Mouse (Mus musculus) forebrain, embryonic 14.5 days (tissue): Measurements from ENCODE around the gene Upk1a. TPM values are rescaled to one million over a fixed set of nuclear protein-coding genes. Genes with fewer than 3 reads are reported as not detected.

ENCODE experiments used
- ATAC-seq: fragments of 200-750 bp; cut with Nextera tagmentation; 2 replicates; pipeline ENCODE4 v1.8.0; 2017; ENCODE audit warnings: mild to moderate bottlenecking, moderate library complexity
- DNase-seq: peaks from one replicate; pipeline ENCODE4 v3.0.0-alpha.2; 2015; ENCODE audit warnings: low spot score
- H3K27ac ChIP-seq: fragments of 300-500 bp; sonication (generic); 2 replicates; pipeline ENCODE4 v1.5.1; 2014; ENCODE audit warnings: low read depth, mild to moderate bottlenecking, control low read depth, low read length, moderate library complexity
- H3K27me3 ChIP-seq: fragments of 300-500 bp; sonication (generic); replicated peaks from 2 replicates; pipeline ENCODE4 v1.6.1; 2014; ENCODE audit warnings: low read length, control low read depth, mixed read lengths; ENCODE audit not compliant: control insufficient read depth, insufficient read depth
- H3K36me3 ChIP-seq: fragments of 300-500 bp; sonication (generic); 2 replicates; pipeline ENCODE4 v1.6.1; 2014; ENCODE audit warnings: low read length, control low read depth; ENCODE audit not compliant: control insufficient read depth, insufficient read depth
- H3K4me1 ChIP-seq: fragments of 300-500 bp; sonication (generic); 2 replicates; pipeline ENCODE4 v1.6.1; 2014; ENCODE audit warnings: antibody characterized with exemption, low read length, control low read depth; ENCODE audit not compliant: control insufficient read depth, insufficient read depth
- H3K4me2 ChIP-seq: fragments of 300-500 bp; sonication (generic); 2 replicates; pipeline ENCODE4 v1.6.1; 2014; ENCODE audit warnings: mild to moderate bottlenecking, control low read depth, low read length
- H3K4me3 ChIP-seq: fragments of 300-500 bp; sonication (generic); 2 replicates; pipeline ENCODE4 v1.5.1; 2014; ENCODE audit warnings: low read depth, low read length, control low read depth
- H3K9ac ChIP-seq: fragments of 300-500 bp; sonication (generic); 2 replicates; pipeline ENCODE4 v1.6.1; 2014; ENCODE audit warnings: mild to moderate bottlenecking, low read length, control low read depth, moderate library complexity
- H3K9me3 ChIP-seq: fragments of 300-500 bp; sonication (generic); replicated peaks from 2 replicates; pipeline ENCODE4 v1.6.1; 2016; ENCODE audit warnings: low read length, control low read depth, mixed read lengths; ENCODE audit not compliant: control insufficient read depth
- WGBS: fragments of 180-500 bp; shearing (Covaris S2); extraction: QIAGEN DNeasy Blood & Tissue Kit; methylation state at CpG from one replicate; pipeline ENCODE4 v1.1.7; 2014; 5-methylcytosine and 5-hydroxymethylcytosine counted together
- polyA plus RNA-seq: library from polyadenylated mRNA; unstranded; fragments of >200 nt; fragmentation: Nextera tagmentation; extraction: Ambion mirVana; gene quantifications from 2 replicates; pipeline ENCODE4 v1.2.1, GENCODE M21; 2014

The Upk1a gene
- polyA plus RNA-seq, 1 experiment from 2014 or later = 0.20 TPM

DNA sequence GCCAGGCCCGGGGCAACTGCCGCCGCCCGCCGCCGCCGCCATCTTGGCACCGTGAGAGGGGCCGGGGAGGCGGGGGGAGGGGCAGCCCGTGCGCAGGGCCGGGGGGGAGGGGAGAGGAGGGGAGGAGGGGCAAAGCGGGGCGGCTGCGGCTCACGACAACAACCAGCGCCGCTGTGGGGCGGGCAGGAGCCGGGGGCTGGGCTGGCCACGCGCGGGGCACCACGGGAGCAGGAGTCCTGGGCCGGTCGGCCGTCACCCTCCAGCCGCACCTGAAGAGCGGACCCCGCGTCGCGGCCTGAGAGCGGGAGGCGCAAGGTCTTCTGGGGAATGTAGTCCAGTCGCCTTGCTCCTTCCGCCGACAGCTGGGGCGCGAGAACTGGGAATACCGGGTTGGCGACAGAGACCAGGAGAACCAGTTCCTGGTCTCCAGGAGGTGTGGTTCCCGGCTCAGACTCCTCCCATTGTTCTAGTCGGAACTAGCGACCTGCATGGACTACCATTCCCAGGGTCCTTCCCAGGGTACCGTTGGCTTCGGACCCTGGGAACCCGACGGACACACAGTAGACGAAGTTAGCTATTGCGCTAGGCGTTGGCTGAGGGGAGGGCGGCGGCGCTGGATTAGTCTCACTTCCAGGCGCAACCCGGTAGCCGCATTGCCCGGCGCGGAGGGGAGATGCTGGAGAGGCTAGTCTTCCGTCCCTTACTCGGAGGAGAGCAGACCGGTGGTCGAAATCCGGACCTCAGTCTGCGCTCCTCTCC lies 23.8 kb downstream of the Upk1a start, which contains the start of gene Kmt2b:
TSS of gene Kmt2b (minus strand) at position 51 of the 759 bp plus-strand sequence.
- no peaks in the 10 kb centered on the region for H3K27me3 ChIP-seq
- under 1% methylated on average over 52 of the region's 68 CpGs for WGBS
- peak within 1 kb of the TSS; percentile 98 for H3K4me3 ChIP-seq
- peak; percentile 95 for ATAC-seq
- peaks cover 32% of the 10 kb centered on the region for H3K36me3 ChIP-seq
- peak; percentile 98 for DNase-seq
- H3K9me3 ChIP-seq = no peaks in the 10 kb centered on the region
- peak within 1 kb of the TSS; percentile 97 for H3K9ac ChIP-seq
- peak within 1 kb of the TSS; percentile 92 for H3K27ac ChIP-seq
- peak within 1 kb of the TSS; percentile 95 for H3K4me2 ChIP-seq
- peaks cover 7% of the 10 kb centered on the region for H3K4me1 ChIP-seq

DNA sequence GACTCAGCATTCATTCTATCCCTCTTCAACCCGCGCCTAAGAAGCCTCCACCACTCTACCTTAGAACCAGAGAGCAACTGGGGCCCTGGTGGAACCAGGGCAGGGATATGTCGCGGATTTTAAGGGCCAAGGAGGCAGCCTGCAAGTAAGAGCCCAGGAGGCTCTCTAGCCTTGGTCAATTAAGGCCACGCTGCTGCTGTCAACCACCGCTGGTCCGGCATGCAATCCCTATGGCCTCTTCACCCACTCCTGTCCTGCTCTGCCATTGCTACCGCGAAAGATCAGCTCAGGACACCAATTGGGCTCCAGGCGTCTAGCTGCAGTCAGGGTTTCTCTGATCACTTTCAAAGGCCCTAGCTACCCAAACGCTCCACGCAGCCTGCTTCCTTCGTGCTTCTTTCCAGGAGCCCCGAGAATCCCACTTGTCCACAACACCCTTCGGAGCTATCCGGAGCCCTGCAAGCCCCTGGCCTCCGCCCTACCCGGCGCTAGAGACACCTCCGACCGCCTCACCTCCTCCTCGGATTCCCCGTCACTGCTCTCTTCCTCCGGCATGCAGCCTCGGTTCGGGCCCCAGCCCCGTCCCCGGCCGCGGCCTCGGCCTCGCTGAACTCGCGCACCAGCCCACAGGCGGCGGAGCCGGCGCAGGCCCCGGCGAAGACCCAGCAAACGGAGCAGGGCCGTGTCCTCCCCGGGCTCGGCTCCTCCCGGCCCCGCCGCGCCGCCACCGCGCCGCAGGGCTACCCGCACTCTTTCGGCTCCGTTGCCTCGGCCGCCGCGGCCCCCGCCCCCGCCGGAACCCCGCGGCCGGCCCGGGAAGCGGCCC lies 24.6 kb downstream of the Upk1a start:
- Histone ChIP-seq H3K9me3 (no peaks in the 10 kb centered on the region), H3K4me2 (peak overlapping the region; percentile 95), H3K36me3 (peaks cover 40% of the 10 kb centered on the region), H3K9ac (peak overlapping the region; percentile 97), H3K27ac (peak overlapping the region; percentile 92), H3K4me3 (peak overlapping the region; percentile 98), H3K27me3 (no peaks in the 10 kb centered on the region), H3K4me1 (peaks cover 7% of the 10 kb centered on the region)
- ATAC-seq (peak; percentile 48), DNase-seq (peak; percentile 29)
- under 1% methylated on average over 63 of the region's 67 CpGs for WGBS

DNA sequence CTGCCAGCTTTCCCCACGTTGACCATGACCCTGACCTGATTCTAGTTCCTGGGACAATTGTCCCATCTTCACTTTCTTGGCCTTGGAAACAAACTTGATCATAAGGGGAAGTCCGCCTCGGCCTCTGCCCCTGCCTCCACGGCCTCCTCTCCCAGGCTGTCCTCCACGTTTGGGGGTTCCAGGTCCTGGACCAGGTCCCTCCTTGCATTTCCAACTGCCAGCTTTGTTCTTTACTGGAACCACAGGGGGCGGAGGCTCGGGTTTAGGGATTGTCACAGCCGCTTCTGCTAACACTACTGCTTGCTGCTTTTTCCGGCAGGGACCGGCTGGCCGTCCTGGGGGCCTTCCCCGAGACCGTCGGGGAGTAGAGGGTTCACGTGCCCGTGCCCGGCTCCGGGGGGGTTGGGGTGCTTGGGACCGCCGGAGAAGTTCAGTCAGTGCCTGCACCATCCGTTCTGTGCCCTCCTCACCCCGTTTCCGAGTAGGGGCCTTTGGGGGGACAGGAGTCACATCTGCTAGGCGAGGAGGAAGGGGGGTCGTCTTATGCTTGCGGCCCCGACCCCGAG lies 26.1 kb downstream of the Upk1a start:
- WGBS = 89% methylated on average over 28 of the region's 28 CpGs

DNA sequence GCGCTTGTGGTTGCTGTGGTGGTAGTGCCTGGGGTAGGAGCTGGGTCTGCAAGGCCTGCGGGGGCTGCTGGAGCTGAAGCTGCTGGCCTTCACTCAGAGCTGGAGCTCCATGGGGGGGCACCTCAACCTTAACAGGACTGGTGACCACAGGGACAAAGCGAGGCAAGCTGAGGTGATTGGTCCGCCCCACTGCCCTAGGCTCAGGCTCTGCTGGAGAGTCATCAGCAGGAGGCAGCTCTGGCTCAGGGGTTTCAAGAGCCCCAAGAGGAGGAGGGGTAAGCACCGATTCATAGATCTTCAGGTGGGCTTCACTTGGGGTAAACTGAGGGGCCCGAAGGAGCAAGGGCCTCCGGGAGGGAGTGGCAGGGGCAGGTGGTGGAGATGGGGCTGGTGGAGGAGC lies 27.5 kb downstream of the Upk1a start:
- no peak for ATAC-seq

More for the DNA sequence above, 26.1 kb downstream of the Upk1a start:
- Histone ChIP-seq H3K27ac (no peak overlapping the region), H3K36me3 (peaks cover 55% of the 10 kb centered on the region), H3K9me3 (no peaks in the 10 kb centered on the region), H3K4me1 (peaks cover 7% of the 10 kb centered on the region), H3K4me3 (no peak overlapping the region), H3K9ac (peak overlapping the region; percentile 97), H3K4me2 (peak overlapping the region; percentile 95), H3K27me3 (no peaks in the 10 kb centered on the region)
- no peak for ATAC-seq
- no peak for DNase-seq

DNA sequence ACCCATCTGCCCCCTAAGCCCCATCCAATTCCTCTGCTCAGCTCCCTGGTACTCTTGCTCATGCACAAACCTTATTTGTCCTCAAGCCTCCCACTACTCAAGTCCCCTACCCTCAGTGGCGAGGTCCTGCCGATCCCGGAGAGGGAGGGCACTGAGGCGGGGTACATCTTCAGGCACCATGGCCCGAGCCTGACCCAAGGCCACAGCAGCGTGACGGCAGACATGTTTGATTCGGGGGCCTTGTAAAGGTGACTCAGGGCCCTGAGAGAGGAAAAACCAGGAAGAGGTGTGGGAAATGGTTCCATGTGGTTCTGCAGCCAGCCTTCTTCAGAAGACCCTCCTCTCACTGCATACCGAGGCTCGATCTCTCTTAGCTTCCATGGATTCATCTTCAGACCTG lies 28.3 kb downstream of the Upk1a start:
- H3K27ac ChIP-seq = no peak overlapping the region
- DNase-seq (no peak), ATAC-seq (no peak)
- H3K4me2 ChIP-seq = no peak overlapping the region
- no peak overlapping the region for H3K4me3 ChIP-seq
- no peaks in the 10 kb centered on the region for H3K27me3 ChIP-seq
- H3K4me1 ChIP-seq = peaks cover 7% of the 10 kb centered on the region
- H3K9ac ChIP-seq = no peak overlapping the region
- peaks cover 77% of the 10 kb centered on the region for H3K36me3 ChIP-seq
- WGBS = 96% methylated on average over 10 of the region's 10 CpGs
- no peaks in the 10 kb centered on the region for H3K9me3 ChIP-seq

More for the DNA sequence above, 27.5 kb downstream of the Upk1a start:
- no peak overlapping the region for H3K4me3 ChIP-seq
- H3K4me2 ChIP-seq = no peak overlapping the region
- no peak overlapping the region for H3K27ac ChIP-seq
- no peaks in the 10 kb centered on the region for H3K9me3 ChIP-seq
- H3K9ac ChIP-seq = no peak overlapping the region
- WGBS = 96% methylated on average over 7 of the region's 7 CpGs
- H3K27me3 ChIP-seq = no peaks in the 10 kb centered on the region
- H3K4me1 ChIP-seq = peaks cover 7% of the 10 kb centered on the region
- DNase-seq = no peak
- peaks cover 69% of the 10 kb centered on the region for H3K36me3 ChIP-seq

DNA sequence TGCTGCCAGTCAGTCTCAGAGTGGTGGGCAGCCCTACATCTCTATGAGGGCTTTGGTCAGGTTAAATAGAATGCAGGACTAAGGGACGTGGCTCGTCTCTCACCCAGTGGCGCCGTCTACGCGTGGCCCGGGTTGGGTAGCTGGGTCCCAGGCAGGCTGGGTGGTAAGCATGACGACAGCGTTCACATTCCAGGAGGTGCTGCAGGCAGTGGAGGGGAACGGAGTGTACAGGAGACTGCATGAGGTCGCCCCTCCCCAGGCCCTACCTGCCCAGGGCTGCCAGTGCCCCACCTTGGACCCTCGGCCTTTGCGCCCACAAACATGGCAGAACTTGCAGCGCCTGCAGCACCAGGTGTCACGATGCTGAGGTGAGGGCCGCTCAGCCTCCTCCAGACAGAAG lies 31.1 kb downstream of the Upk1a start:
- H3K36me3 ChIP-seq = peaks cover 100% of the 10 kb centered on the region
- DNase-seq (no peak), ATAC-seq (no peak)
- no peaks in the 10 kb centered on the region for H3K4me1 ChIP-seq
- 94% methylated on average over 16 of the region's 16 CpGs for WGBS
- no peak overlapping the region for H3K4me2 ChIP-seq
- H3K9ac ChIP-seq = no peak overlapping the region
- no peaks in the 10 kb centered on the region for H3K27me3 ChIP-seq
- no peak overlapping the region for H3K4me3 ChIP-seq
- H3K27ac ChIP-seq = no peak overlapping the region
- H3K9me3 ChIP-seq = no peaks in the 10 kb centered on the region

DNA sequence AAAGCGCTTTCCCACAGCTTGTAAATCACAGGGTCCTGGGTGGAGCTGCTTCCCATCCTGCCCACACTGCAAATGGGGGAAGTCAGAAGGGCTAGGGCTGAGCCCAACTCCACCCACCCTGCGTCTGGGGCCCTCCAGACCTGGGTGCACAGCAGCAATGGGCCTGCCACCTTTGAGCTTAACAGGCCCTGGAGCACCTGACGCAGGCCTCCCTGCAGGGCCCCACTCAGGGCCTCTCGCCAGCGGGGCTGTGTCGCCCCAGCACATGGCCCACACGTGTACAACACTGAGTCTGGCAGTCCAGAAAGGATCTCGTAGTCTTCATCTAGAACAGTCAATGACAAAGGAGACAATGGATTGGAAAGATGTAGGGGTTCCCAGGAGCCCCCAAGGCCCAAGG lies 32.7 kb downstream of the Upk1a start:
- no peak overlapping the region for H3K4me3 ChIP-seq
- no peak overlapping the region for H3K9ac ChIP-seq
- no peaks in the 10 kb centered on the region for H3K9me3 ChIP-seq
- no peaks in the 10 kb centered on the region for H3K27me3 ChIP-seq
- H3K27ac ChIP-seq = no peak overlapping the region
- ATAC-seq = no peak
- H3K4me1 ChIP-seq = no peaks in the 10 kb centered on the region
- no peak for DNase-seq
- H3K4me2 ChIP-seq = no peak overlapping the region
- H3K36me3 ChIP-seq = peaks cover 100% of the 10 kb centered on the region
- 94% methylated on average over 8 of the region's 8 CpGs for WGBS

DNA sequence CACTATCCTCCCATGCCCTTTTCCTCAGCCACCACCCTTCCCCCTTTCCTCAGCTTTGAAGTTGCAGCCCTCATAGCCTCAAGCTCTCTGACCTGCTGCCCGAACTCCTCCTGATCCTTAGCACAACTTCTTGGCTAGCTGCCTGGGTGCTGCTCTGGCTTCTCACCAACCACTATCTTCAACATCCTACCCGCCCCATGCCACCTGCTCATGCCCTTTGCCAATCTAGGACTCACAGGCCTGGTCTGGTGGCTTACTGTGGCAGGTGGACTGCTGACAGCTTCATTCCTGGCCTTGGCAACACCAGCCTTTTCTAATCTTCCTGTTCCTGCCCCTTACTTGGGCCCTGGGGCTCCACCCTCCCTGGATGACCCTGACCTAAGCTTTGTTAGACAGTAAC lies 39.7 kb downstream of the Upk1a start:
- H3K4me2 ChIP-seq = no peak overlapping the region
- H3K9me3 ChIP-seq = no peaks in the 10 kb centered on the region
- no peak overlapping the region for H3K9ac ChIP-seq
- no peak overlapping the region for H3K4me3 ChIP-seq
- no peak for DNase-seq
- WGBS = 89% methylated on average over 2 of the region's 2 CpGs
- no peak overlapping the region for H3K27ac ChIP-seq
- peaks cover 98% of the 10 kb centered on the region for H3K36me3 ChIP-seq
- no peaks in the 10 kb centered on the region for H3K4me1 ChIP-seq
- no peak for ATAC-seq
- no peaks in the 10 kb centered on the region for H3K27me3 ChIP-seq
